Mouse (Mus musculus) MEL (cell line): ENCODE results near the gene Hax1. TPM values are rescaled to one million over a fixed set of nuclear protein-coding genes. Genes with fewer than 3 reads are reported as not detected.

ENCODE experiments used
- DNase-seq: peaks from one replicate; pipeline ENCODE4 v3.0.0; 2011; ENCODE audit warnings: low read depth, low spot score
- H3K27ac ChIP-seq: 2 replicates; pipeline ENCODE4 v1.5.1; 2012; ENCODE audit warnings: low read depth, mild to moderate bottlenecking, control low read depth, low read length, moderate library complexity; ENCODE audit not compliant: control insufficient read depth
- H3K27me3 ChIP-seq, 2 experiments: fragments of 150-350 bp in 1 of 2; sonication (generic) in 1 of 2; 2 replicates each; pipeline ENCODE4 v1.6.1; 2012; ENCODE audit warnings: low read length in 2 of 2, mild to moderate bottlenecking in 2 of 2, improper control_type of control experiment in 1 of 2, moderate library complexity in 1 of 2; ENCODE audit not compliant: insufficient read depth in 2 of 2, control insufficient read depth in 1 of 2
- H3K36me3 ChIP-seq, 2 experiments: 2 replicates each; pipeline ENCODE4 v1.6.1; 2012 to 2014; ENCODE audit warnings: low read length in 2 of 2, improper control_type of control experiment in 1 of 2, inconsistent platforms in 1 of 2, mild to moderate bottlenecking in 1 of 2; ENCODE audit not compliant: insufficient read depth in 2 of 2, control insufficient read depth in 1 of 2
- H3K4me1 ChIP-seq, 2 experiments: fragments of 150-350 bp in 1 of 2; sonication (generic) in 1 of 2; 2 replicates each; pipeline ENCODE4 v1.6.1; 2012; ENCODE audit warnings: low read length in 2 of 2, improper control_type of control experiment in 1 of 2, mild to moderate bottlenecking in 1 of 2; ENCODE audit not compliant: insufficient read depth in 2 of 2, control insufficient read depth in 1 of 2
- H3K4me3 ChIP-seq, 2 experiments: fragments of 150-350 bp in 1 of 2; sonication (generic) in 1 of 2; 2 replicates each; pipeline ENCODE4 v1.5.1; 2012; ENCODE audit warnings: low read depth in 2 of 2, low read length in 2 of 2, mild to moderate bottlenecking in 2 of 2, moderate library complexity in 2 of 2, control low read depth in 1 of 2, improper control_type of control experiment in 1 of 2; ENCODE audit not compliant: control insufficient read depth in 1 of 2, insufficient read depth in 1 of 2
- H3K79me2 ChIP-seq: 2 replicates; pipeline ENCODE4 v1.6.1; 2012; ENCODE audit warnings: mild to moderate bottlenecking, low read length, moderate library complexity; ENCODE audit not compliant: control insufficient read depth, poor library complexity, insufficient read depth
- H3K9ac ChIP-seq: 2 replicates; pipeline ENCODE4 v1.6.1; 2012; ENCODE audit warnings: low read depth, mild to moderate bottlenecking, control low read depth, low read length, moderate library complexity; ENCODE audit not compliant: control insufficient read depth, poor library complexity, severe bottlenecking
- H3K9me3 ChIP-seq: fragments of 150-350 bp; sonication (generic); replicated peaks from 2 replicates; pipeline ENCODE4 v1.6.1; 2012; ENCODE audit warnings: mild to moderate bottlenecking, low read length, improper control_type of control experiment, moderate library complexity; ENCODE audit not compliant: insufficient read depth
- BHLHE40 ChIP-seq: IDR thresholded peaks from 2 replicates; pipeline ENCODE4 v1.6.1; 2012; ENCODE audit warnings: low read depth, mild to moderate bottlenecking, inconsistent platforms, low read length, improper control_type of control experiment, borderline replicate concordance
- ELF1 ChIP-seq: IDR thresholded peaks from 2 replicates; pipeline ENCODE4 v1.6.1; 2014; ENCODE audit warnings: low read depth, mild to moderate bottlenecking, inconsistent platforms, low read length, improper control_type of control experiment, moderate library complexity
- EP300 ChIP-seq, 2 experiments: IDR thresholded peaks; 2 replicates each; pipeline ENCODE4 v1.6.1; 2011; ENCODE audit warnings: improper control_type of control experiment in 2 of 2, low read length in 2 of 2, low read depth in 1 of 2, mild to moderate bottlenecking in 1 of 2
- ETS1 ChIP-seq: IDR thresholded peaks from 2 replicates; pipeline ENCODE4 v1.6.1; 2012; ENCODE audit warnings: low read depth, mild to moderate bottlenecking, inconsistent platforms, low read length, improper control_type of control experiment, moderate library complexity
- GABPA ChIP-seq: IDR thresholded peaks from 2 replicates; pipeline ENCODE4 v1.6.1; 2012; ENCODE audit warnings: low read depth, mild to moderate bottlenecking, inconsistent platforms, low read length, improper control_type of control experiment, moderate library complexity
- GATA1 ChIP-seq: IDR thresholded peaks from 2 replicates; pipeline ENCODE4 v1.6.1; 2011; ENCODE audit warnings: low read depth, low read length, improper control_type of control experiment
- JUND ChIP-seq: IDR thresholded peaks from 2 replicates; pipeline ENCODE4 v1.6.1; 2011; ENCODE audit warnings: low read depth, mild to moderate bottlenecking, improper control_type of control experiment, low read length
- KAT2A ChIP-seq: conservative IDR thresholded peaks from 2 replicates; pipeline ENCODE4 v1.6.1; 2012; ENCODE audit warnings: low read depth, low read length, improper control_type of control experiment, inconsistent platforms
- MEF2A ChIP-seq: IDR thresholded peaks from 2 replicates; pipeline ENCODE4 v1.6.1; 2014; ENCODE audit warnings: low read depth, mild to moderate bottlenecking, inconsistent platforms, low read length, improper control_type of control experiment; ENCODE audit not compliant: poor library complexity, insufficient replicate concordance, severe bottlenecking; ENCODE audit errors: extremely low read depth
- MYC ChIP-seq: IDR thresholded peaks from 2 replicates; pipeline ENCODE4 v1.6.1; 2011; ENCODE audit warnings: low read depth, mild to moderate bottlenecking, low read length, improper control_type of control experiment, moderate library complexity
- NELFE ChIP-seq: IDR thresholded peaks from 2 replicates; pipeline ENCODE4 v1.6.1; 2011; ENCODE audit warnings: low read depth, low read length, improper control_type of control experiment
- NRF1 ChIP-seq: IDR thresholded peaks from 2 replicates; pipeline ENCODE4 v1.6.1; 2014; ENCODE audit warnings: low read depth, mild to moderate bottlenecking, inconsistent platforms, low read length, improper control_type of control experiment, moderate library complexity; ENCODE audit not compliant: poor library complexity, insufficient read depth, severe bottlenecking
- POLR2AphosphoS5 ChIP-seq: IDR thresholded peaks from 2 replicates; pipeline ENCODE4 v1.6.1; 2012; ENCODE audit warnings: low read depth, borderline replicate concordance, mild to moderate bottlenecking, inconsistent platforms, low read length, moderate library complexity, mixed read lengths
- RCOR1 ChIP-seq: IDR thresholded peaks from 2 replicates; pipeline ENCODE4 v1.6.1; 2012; ENCODE audit warnings: low read depth, mild to moderate bottlenecking, inconsistent platforms, low read length, improper control_type of control experiment
- TBP ChIP-seq: IDR thresholded peaks from 2 replicates; pipeline ENCODE4 v1.8.0; 2011; ENCODE audit warnings: low read depth, low read length, improper control_type of control experiment
- USF1 ChIP-seq: IDR thresholded peaks from 2 replicates; pipeline ENCODE4 v1.6.1; 2014; ENCODE audit warnings: low read depth, mild to moderate bottlenecking, inconsistent platforms, low read length, improper control_type of control experiment, moderate library complexity
- ZKSCAN1 ChIP-seq: IDR thresholded peaks from 2 replicates; pipeline ENCODE4 v1.6.1; 2012; ENCODE audit warnings: low read depth, mild to moderate bottlenecking, inconsistent platforms, low read length, improper control_type of control experiment, moderate library complexity
- ZMIZ1 ChIP-seq: IDR thresholded peaks from 2 replicates; pipeline ENCODE4 v1.6.1; 2012; ENCODE audit warnings: low read depth, mild to moderate bottlenecking, inconsistent platforms, low read length, improper control_type of control experiment, moderate library complexity
- ZNF384 ChIP-seq: IDR thresholded peaks from 2 replicates; pipeline ENCODE4 v1.6.1; 2012; ENCODE audit warnings: low read depth, mild to moderate bottlenecking, inconsistent platforms, low read length, improper control_type of control experiment
- polyA plus RNA-seq, 2 experiments: library from polyadenylated mRNA; stranded (reverse) in 1 of 2; unstranded in 1 of 2; fragments of >175 nt in 1 of 2; fragments of >200 nt in 1 of 2; gene quantifications; 2 replicates each; pipeline versions ENCODE4 v1.2.1 to v1.2.4; 2012; ENCODE audit warnings: low replicate concordance in 2 of 2, low read depth in 1 of 2; ENCODE audit not compliant: insufficient read length in 2 of 2, insufficient read depth in 1 of 2, missing spikeins in 1 of 2
- total RNA-seq: library from RNA; depleted of rRNA; stranded (reverse); fragments of 300-350 nt; gene quantifications from 2 replicates; pipeline ENCODE4 v1.2.3, GENCODE M21; 2012

Gene Hax1
- total and polyA plus RNA-seq, 3 experiments, result 232 to 322 TPM; not detected in 1

GRCm38 (mm10) chr3:89998612-89999054, at the start of gene Hax1 (continued):
- TF ChIP-seq MYC, result peak; percentile 91
- TF ChIP-seq NRF1, result 0 out of 2 replicates have a peak, but pooled peaks have one; percentile 34

- no peaks in the 10 kb centered on the region for H3K27me3 ChIP-seq
- no peaks in the 10 kb centered on the region for H3K9me3 ChIP-seq
- H3K36me3 ChIP-seq, result peaks cover 39 to 87% of the 10 kb centered on the region in 2 experiments
- H3K79me2 ChIP-seq, result peaks cover 2% of the 10 kb centered on the region; the same call in 1 of the 2 replicates
- no peak overlapping the region for H3K9ac ChIP-seq
- H3K4me1 ChIP-seq, result peaks cover 2 to 10% of the 10 kb centered on the region in 2 experiments; a peak in 3 of 4 replicates
- no peak overlapping the region for H3K4me3 ChIP-seq
- DNase-seq, result peak; percentile 71
- TF ChIP-seq ZNF384, result peak; percentile 92
- TF ChIP-seq GABPA, result no peak
- TF ChIP-seq MEF2A, result no peak
- TF ChIP-seq GATA1, result peak; percentile 59
- 0 out of 2 replicates have a peak, but pooled peaks have one; percentile 37 for TF ChIP-seq MYC
- TF ChIP-seq ETS1, result 0 out of 2 replicates have a peak, but pooled peaks have one; percentile 31
- peak; percentile 52; the same call in 1 of the 2 replicates for TF ChIP-seq ZKSCAN1
- peak; percentile 18 to 58; a peak in 3 of 4 replicates for TF ChIP-seq EP300 (IDR thresholded peaks at IDR 0.05; ENCODE audit: low read depth in 1 of 2, low read length in 2 of 2)
- TF ChIP-seq POLR2AphosphoS5, result no peak
- TF ChIP-seq NELFE, result no peak
- peak; percentile 57; the same call in 1 of the 2 replicates for TF ChIP-seq RCOR1
- TF ChIP-seq USF1, result 0 out of 2 replicates have a peak, but pooled peaks have one; percentile 1
- 0 out of 2 replicates have a peak, but pooled peaks have one; percentile 23 for TF ChIP-seq KAT2A
- no peak for TF ChIP-seq TBP
- TF ChIP-seq ZMIZ1, result no peak
- peak; percentile 49; the same call in 1 of the 2 replicates for TF ChIP-seq ELF1
- no peak for TF ChIP-seq JUND
- TF ChIP-seq BHLHE40, result 0 out of 2 replicates have a peak, but pooled peaks have one; percentile 1
- no peak overlapping the region for H3K27ac ChIP-seq
These were observed 37.7 kb upstream of the Hax1 start for GRCm38 (mm10) chr3:90036263-90036662.
